Mouse (Mus musculus): ENCODE measurements around the gene Diaph3.

DNA sequence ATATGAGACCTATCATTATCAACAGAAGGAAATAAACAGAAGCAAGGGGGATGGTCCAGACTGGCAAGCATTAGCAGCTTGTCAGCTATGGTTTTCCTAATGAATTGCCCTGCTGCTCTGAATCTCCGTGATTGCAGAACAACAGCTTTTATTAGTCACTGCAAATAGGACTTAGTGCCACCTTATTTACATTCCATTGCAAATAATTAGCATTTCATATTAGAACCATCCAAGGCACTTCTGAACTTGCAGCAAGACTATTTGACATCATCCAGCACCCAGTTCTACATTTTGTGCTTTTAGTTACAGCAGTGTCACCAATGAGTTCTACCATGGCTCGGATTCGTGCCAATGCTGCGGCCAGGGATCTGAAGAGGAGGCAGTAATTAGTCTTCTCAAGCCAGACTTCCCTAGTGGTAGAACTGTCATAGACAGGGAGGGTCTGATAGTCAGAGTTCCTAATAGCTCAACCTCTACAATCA is 411.4 kb downstream of the Diaph3 start:
- TF ChIP-seq CTCF (IDR thresholded peaks at IDR 0.05; ENCODE audit: low read depth, low read length): no peak
- no peak for TF ChIP-seq POLR2A (IDR thresholded peaks at IDR 0.05; ENCODE audit: extremely low read depth, insufficient read depth, low read length)

Measured in liver, adult 2 months (tissue).